Mouse (Mus musculus): ENCODE data around the gene Cyp27b1.

- no peak for TF ChIP-seq CTCF (conservative IDR thresholded peaks at IDR 0.05; ENCODE audit: low read length)
- TF ChIP-seq NANOG (IDR thresholded peaks at IDR 0.05; ENCODE audit: borderline replicate concordance, low read length), result no peak
- TF ChIP-seq POU5F1 (IDR thresholded peaks at IDR 0.05; ENCODE audit: borderline replicate concordance, low read length), result no peak
These were observed 43.7 kb downstream of the Cyp27b1 start for GRCm38 (mm10) chr10:127091507-127092396.

All from E14TG2a.4 (cell line).